Mouse (Mus musculus) gastrocnemius, adult 18-20 months (tissue): ENCODE results near the gene Ccr1l1. TPM values are rescaled to one million over a fixed set of nuclear protein-coding genes. Genes with fewer than 3 reads are reported as not detected.

Experiments
- DNase-seq: peaks from one replicate; pipeline ENCODE4 v3.0.0; 2021; ENCODE audit warnings: low spot score
- total RNA-seq, 2 experiments: library from RNA; stranded (reverse); gene quantifications; 2 replicates each; pipeline ENCODE4 v1.2.3; 2021

Ccr1l1 gene
- total RNA-seq, 2 experiments from 2014 or later: not detected

- DNase-seq: no peak
Measured at GRCm38 (mm10) chr9:123928759-123929246, 49.4 kb downstream of the Ccr1l1 start.

- no peak for DNase-seq
Measured at GRCm38 (mm10) chr9:123928118-123928758, 50.0 kb downstream of the Ccr1l1 start.

GRCm38 (mm10) chr9:123927281-123927960, 50.8 kb downstream of the Ccr1l1 start:
- DNase-seq: no peak

Other genes with a start within 250 kb of the Ccr1l1 start
- under 1 TPM in 1 of 2 experiments, not detected in 1; 0.12 TPM for gene Cxcr6, start 171.9 kb downstream of the Ccr1l1 start, total RNA-seq
- gene Fyco1, start 126.5 kb downstream of the Ccr1l1 start, total RNA-seq: 100 to 1,000 TPM; 179 to 183 TPM
- gene Xcr1, start 116.4 kb downstream of the Ccr1l1 start, total RNA-seq: not detected
- gene Ccr1, start 9.7 kb downstream of the Ccr1l1 start, total RNA-seq: under 1 TPM in 1 of 2 experiments, not detected in 1; 0.07 TPM
- not detected for gene Ccr3, start 43.6 kb upstream of the Ccr1l1 start, total RNA-seq
- under 1 TPM; 0.16 to 1.00 TPM for gene Ccr2, start 123.5 kb upstream of the Ccr1l1 start, total RNA-seq
- gene Ccr5, start 143.1 kb upstream of the Ccr1l1 start, total RNA-seq: under 1 TPM in 1 of 2 experiments, not detected in 1; 0.24 TPM